Comparison of ENCODE assay signal across 27 mouse cellular contexts in the genomic region with DNA sequence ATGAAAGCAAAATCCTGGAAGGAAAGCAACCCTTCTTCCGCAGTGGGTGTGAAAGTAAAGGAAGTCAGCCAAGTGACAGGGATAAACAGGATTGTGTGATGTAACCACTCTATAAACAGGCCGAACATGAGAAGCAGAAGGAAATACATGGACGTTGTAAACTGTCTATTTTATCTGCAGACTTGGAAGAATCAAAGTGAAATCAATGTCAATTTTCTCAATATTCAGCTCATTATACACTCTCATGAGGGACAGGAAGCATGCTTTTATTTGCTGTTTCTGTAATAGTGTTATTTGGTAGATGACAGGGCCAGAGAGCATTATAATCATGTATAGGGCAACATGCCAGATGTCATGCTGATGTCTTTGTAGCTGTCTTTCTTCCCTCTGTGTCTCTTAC.
DNase-seq lines count a peak whose midpoint lies in the region; ATAC-seq and TF ChIP-seq lines count a peak whose summit lies in the region.
"Had no signal": no experiment of that assay in that cellular context is flagged by ENCODE, and none has a peak within 500 bp of the region (broad histone marks: within the 10 kb centered on the region; RNA-seq: fewer than 3 reads in every experiment).

No protein-coding gene starts in this region.

- H3K36me3 ChIP-seq in lung, embryonic 14.5 days (ENCODE audit: insufficient read depth), result no peaks in the 10 kb centered on the region
- H3K36me3 ChIP-seq in intestine, embryonic 16.5 days (ENCODE audit: control insufficient read depth, insufficient read depth, low read length), result no peaks in the 10 kb centered on the region
- H3K36me3 ChIP-seq: embryonic facial prominence, embryonic 13.5 days; heart, embryonic 12.5 days; kidney, embryonic 15.5 days; limb, embryonic 12.5 days; liver, embryonic 13.5 days; neural tube, embryonic 12.5 days; stomach, embryonic 15.5 days had no signal

- no peaks in the 10 kb centered on the region for H3K27me3 ChIP-seq in lung, embryonic 14.5 days (ENCODE audit: insufficient read depth, low read length)
- no peaks in the 10 kb centered on the region for H3K27me3 ChIP-seq in intestine, embryonic 16.5 days (replicated peaks; ENCODE audit: control insufficient read depth, insufficient read depth, low read length)
- H3K27me3 ChIP-seq: embryonic facial prominence, embryonic 13.5 days; forebrain, embryonic 13.5 days; heart, embryonic 12.5 days; kidney, embryonic 15.5 days; limb, embryonic 12.5 days; liver, embryonic 13.5 days; neural tube, embryonic 12.5 days; stomach, embryonic 15.5 days had no signal

- H3K9me3 ChIP-seq in lung, embryonic 14.5 days (ENCODE audit: low read depth, low read length), result no peaks in the 10 kb centered on the region
- H3K9me3 ChIP-seq in intestine, embryonic 16.5 days (ENCODE audit: control insufficient read depth, low read length), result no peaks in the 10 kb centered on the region
- H3K9me3 ChIP-seq: embryonic facial prominence, embryonic 13.5 days; forebrain, embryonic 13.5 days; heart, embryonic 12.5 days; kidney, embryonic 15.5 days; limb, embryonic 12.5 days; liver, embryonic 13.5 days; neural tube, embryonic 12.5 days; stomach, embryonic 15.5 days had no signal

- H3K4me1 ChIP-seq in lung, embryonic 14.5 days (ENCODE audit: insufficient read depth), result no peaks in the 10 kb centered on the region
- H3K4me1 ChIP-seq in lung, adult 2 months (ENCODE audit: control insufficient read depth, insufficient read depth, low read length), result no peaks in the 10 kb centered on the region; the same call in none of the 2 replicates
- no peaks in the 10 kb centered on the region for H3K4me1 ChIP-seq in intestine, embryonic 16.5 days (ENCODE audit: control insufficient read depth, insufficient read depth, low read length)
- H3K4me1 ChIP-seq: embryonic facial prominence, embryonic 13.5 days; forebrain, embryonic 13.5 days; heart, embryonic 12.5 days; kidney, embryonic 15.5 days; limb, embryonic 12.5 days; liver, embryonic 13.5 days; neural tube, embryonic 12.5 days; stomach, embryonic 15.5 days had no signal

- peak; percentile 8 for DNase-seq in gastrocnemius, adult 18-20 months (ENCODE audit: low spot score)
- DNase-seq in gastrocnemius, postnatal 36 days, result no peak
- DNase-seq in lung, embryonic 14.5 days, result peak; percentile 92
- DNase-seq in lung, adult 2 months, result no peak
- DNase-seq in brain, embryonic 14.5 days (ENCODE audit: low read depth), result peak; percentile 26
- DNase-seq in lung, postnatal 14 days, result peak; percentile 14
- no peak for DNase-seq in heart, postnatal 36 days
- DNase-seq: adrenal gland, postnatal 36 days; cerebellum, adult 11 months; embryo, embryonic 11 days; gastrocnemius, adult 2 months; heart, postnatal 10 days; kidney, postnatal 4 days; liver, embryonic 13.5 days; right cerebral cortex, adult 18-20 months; right cerebral cortex, postnatal 4 days; thymus, postnatal 25 days had no signal

- peak; percentile 92 for ATAC-seq in lung, embryonic 14.5 days (ENCODE audit: insufficient read depth)
- ATAC-seq in intestine, embryonic 16.5 days, result no peak
- ATAC-seq: forebrain, embryonic 13.5 days had no signal

- 32% methylated on average over 3 of the region's 3 CpGs for WGBS in lung, embryonic 14.5 days
- WGBS in lung, adult 2 months, result 36% methylated on average over 3 of the region's 3 CpGs
- WGBS in intestine, embryonic 16.5 days, result 70% methylated on average over 3 of the region's 3 CpGs

- H3K27ac ChIP-seq in lung, embryonic 14.5 days (ENCODE audit: low read depth), result no peak overlapping the region
- H3K27ac ChIP-seq in intestine, embryonic 16.5 days (ENCODE audit: low read length), result no peak overlapping the region
- H3K27ac ChIP-seq: embryonic facial prominence, embryonic 13.5 days; forebrain, embryonic 13.5 days; gastrocnemius, adult 2 months; hindbrain, embryonic 14.5 days; kidney, embryonic 15.5 days; limb, embryonic 12.5 days; liver, embryonic 13.5 days; neural tube, embryonic 12.5 days had no signal

- TF ChIP-seq CTCF in lung, embryonic 14.5 days (IDR thresholded peaks at IDR 0.05; ENCODE audit: low read depth), result no peak
- TF ChIP-seq CTCF in lung, adult 2 months (IDR thresholded peaks at IDR 0.05; ENCODE audit: insufficient read depth, low read length), result no peak
- TF ChIP-seq CTCF in brain, embryonic 14.5 days (IDR thresholded peaks at IDR 0.05; ENCODE audit: borderline replicate concordance, extremely low read depth, insufficient read depth, insufficient read length), result no peak

- no peak for TF ChIP-seq POLR2A in lung, adult 2 months (IDR thresholded peaks at IDR 0.05; ENCODE audit: borderline replicate concordance, extremely low read depth, low read depth, low read length)
- no peak for TF ChIP-seq POLR2A in brain, embryonic 14.5 days (IDR thresholded peaks at IDR 0.05; ENCODE audit: borderline replicate concordance, extremely low read depth, insufficient read depth, insufficient read length, poor library complexity, severe bottlenecking)

- no peak overlapping the region for H3K4me3 ChIP-seq in lung, embryonic 14.5 days (ENCODE audit: low read depth, low read length)
- H3K4me3 ChIP-seq in lung, adult 2 months (replicated peaks; ENCODE audit: extremely low read depth, low read depth, low read length), result no peak overlapping the region
- no peak overlapping the region for H3K4me3 ChIP-seq in intestine, embryonic 16.5 days (ENCODE audit: low read length)
- H3K4me3 ChIP-seq: embryonic facial prominence, embryonic 13.5 days; erythroblast, embryonic 14.5 days; forebrain, embryonic 13.5 days; gastrocnemius, adult 2 months; heart, embryonic 12.5 days; kidney, embryonic 15.5 days; limb, embryonic 12.5 days; liver, embryonic 13.5 days; neural tube, embryonic 12.5 days; stomach, embryonic 15.5 days had no signal

- H3K9ac ChIP-seq in lung, embryonic 14.5 days, result no peak overlapping the region
- H3K9ac ChIP-seq in intestine, embryonic 16.5 days (ENCODE audit: low read depth, low read length), result no peak overlapping the region
- H3K9ac ChIP-seq: embryonic facial prominence, embryonic 13.5 days; forebrain, embryonic 13.5 days; heart, embryonic 12.5 days; hindbrain, embryonic 14.5 days; kidney, embryonic 15.5 days; limb, embryonic 12.5 days; liver, embryonic 13.5 days; neural tube, embryonic 12.5 days; stomach, embryonic 15.5 days had no signal

- no peak overlapping the region for H3K4me2 ChIP-seq in lung, embryonic 14.5 days
- no peak overlapping the region for H3K4me2 ChIP-seq in intestine, embryonic 16.5 days (ENCODE audit: low read depth, low read length)
- H3K4me2 ChIP-seq: embryonic facial prominence, embryonic 13.5 days; forebrain, embryonic 13.5 days; heart, embryonic 12.5 days; hindbrain, embryonic 14.5 days; kidney, embryonic 15.5 days; limb, embryonic 12.5 days; liver, embryonic 13.5 days; neural tube, embryonic 12.5 days; stomach, embryonic 15.5 days had no signal

- intact Hi-C loops in gastrocnemius, postnatal 36 days (cut with DNase I), result no loop called here
- intact Hi-C loops in heart, postnatal 36 days (cut with DNase I), result no loop called here

Comparison
In these comparisons a context has a peak if more than half of its experiments do, and no peak if none do; other contexts are left out.
1. DNase-seq: peak in gastrocnemius, adult 18-20 months (single experiment), lung, embryonic 14.5 days (single experiment), brain, embryonic 14.5 days (single experiment) and lung, postnatal 14 days (single experiment); none in gastrocnemius, postnatal 36 days (0 of 2), lung, adult 2 months (single experiment) and heart, postnatal 36 days (0 of 2).